Mouse (Mus musculus): ENCODE measurements around the gene Hoxc12. TPM values are rescaled to one million over a fixed set of nuclear protein-coding genes. Genes with fewer than 3 reads are reported as not detected.
A peak's percentile ranks its signal among the peaks of the same experiment; 100 is the strongest.

The Hoxc12 gene
- polyA plus RNA-seq, 1 experiment from 2014 or later, result not detected

GRCm38 (mm10) chr15:102931706-102932358 lies 4.7 kb upstream of the Hoxc12 start:
- H3K9ac ChIP-seq (replicated peaks; ENCODE audit: low read depth, low read length), result no peak overlapping the region
- H3K27ac ChIP-seq (ENCODE audit: low read length), result no peak overlapping the region
- H3K4me1 ChIP-seq (ENCODE audit: control insufficient read depth, insufficient read depth, low read length), result no peaks in the 10 kb centered on the region
- WGBS, result 2% methylated on average over 23 of the region's 23 CpGs
- H3K4me3 ChIP-seq (ENCODE audit: low read depth, low read length), result no peak overlapping the region
- peaks cover 100% of the 10 kb centered on the region for H3K27me3 ChIP-seq (ENCODE audit: control insufficient read depth, insufficient read depth, low read length)
- no peaks in the 10 kb centered on the region for H3K9me3 ChIP-seq (ENCODE audit: control insufficient read depth, low read depth, low read length)
- H3K36me3 ChIP-seq (ENCODE audit: control insufficient read depth, insufficient read depth, low read length), result no peaks in the 10 kb centered on the region
- H3K4me2 ChIP-seq (replicated peaks; ENCODE audit: low read depth, low read length), result no peak overlapping the region
- ATAC-seq (ENCODE audit: insufficient number of reproducible peaks, insufficient read depth, low FRiP score, low read depth), result no peak

- WGBS, result 2% methylated on average over 12 of the region's 12 CpGs
- Histone ChIP-seq H3K9me3 (ENCODE audit: control insufficient read depth, low read depth, low read length) (no peaks in the 10 kb centered on the region), H3K36me3 (ENCODE audit: control insufficient read depth, insufficient read depth, low read length) (no peaks in the 10 kb centered on the region), H3K9ac (replicated peaks; ENCODE audit: low read depth, low read length) (no peak overlapping the region), H3K4me1 (ENCODE audit: control insufficient read depth, insufficient read depth, low read length) (no peaks in the 10 kb centered on the region), H3K27me3 (ENCODE audit: control insufficient read depth, insufficient read depth, low read length) (peaks cover 96% of the 10 kb centered on the region), H3K4me2 (replicated peaks; ENCODE audit: low read depth, low read length) (no peak overlapping the region), H3K27ac (ENCODE audit: low read length) (no peak overlapping the region), H3K4me3 (ENCODE audit: low read depth, low read length) (no peak overlapping the region)
- no peak for ATAC-seq (ENCODE audit: insufficient number of reproducible peaks, insufficient read depth, low FRiP score, low read depth)
Measured at GRCm38 (mm10) chr15:102934438-102934837, 2.1 kb upstream of the Hoxc12 start.

GRCm38 (mm10) chr15:102934897-102935296 lies 1.7 kb upstream of the Hoxc12 start:
- no peak overlapping the region for H3K4me3 ChIP-seq (ENCODE audit: low read depth, low read length)

GRCm38 (mm10) chr15:102937036-102937666 lies 594 bp downstream of the Hoxc12 start:
- no peaks in the 10 kb centered on the region for H3K4me1 ChIP-seq (ENCODE audit: control insufficient read depth, insufficient read depth, low read length)
- no peak overlapping the region for H3K9ac ChIP-seq (replicated peaks; ENCODE audit: low read depth, low read length)
- H3K27ac ChIP-seq (ENCODE audit: low read length), result no peak overlapping the region
- H3K4me3 ChIP-seq (ENCODE audit: low read depth, low read length), result no peak overlapping the region
- no peaks in the 10 kb centered on the region for H3K9me3 ChIP-seq (ENCODE audit: control insufficient read depth, low read depth, low read length)
- ATAC-seq (ENCODE audit: insufficient number of reproducible peaks, insufficient read depth, low FRiP score, low read depth), result no peak
- H3K36me3 ChIP-seq (ENCODE audit: control insufficient read depth, insufficient read depth, low read length), result no peaks in the 10 kb centered on the region
- H3K4me2 ChIP-seq (replicated peaks; ENCODE audit: low read depth, low read length), result no peak overlapping the region
- WGBS, result 2% methylated on average over 50 of the region's 50 CpGs
- H3K27me3 ChIP-seq (ENCODE audit: control insufficient read depth, insufficient read depth, low read length), result peaks cover 96% of the 10 kb centered on the region

More at GRCm38 (mm10) chr15:102934897-102935296, 1.7 kb upstream of the Hoxc12 start:
- Histone ChIP-seq H3K9ac (replicated peaks; ENCODE audit: low read depth, low read length) (no peak overlapping the region), H3K4me2 (replicated peaks; ENCODE audit: low read depth, low read length) (no peak overlapping the region), H3K9me3 (ENCODE audit: control insufficient read depth, low read depth, low read length) (no peaks in the 10 kb centered on the region), H3K27ac (ENCODE audit: low read length) (no peak overlapping the region), H3K27me3 (ENCODE audit: control insufficient read depth, insufficient read depth, low read length) (peaks cover 96% of the 10 kb centered on the region), H3K36me3 (ENCODE audit: control insufficient read depth, insufficient read depth, low read length) (no peaks in the 10 kb centered on the region), H3K4me1 (ENCODE audit: control insufficient read depth, insufficient read depth, low read length) (no peaks in the 10 kb centered on the region)
- ATAC-seq (ENCODE audit: insufficient number of reproducible peaks, insufficient read depth, low FRiP score, low read depth), result no peak
- under 1% methylated on average over 27 of the region's 27 CpGs for WGBS

GRCm38 (mm10) chr15:102939256-102940155 lies 2.9 kb downstream of the Hoxc12 start:
- no peak overlapping the region for H3K4me2 ChIP-seq (replicated peaks; ENCODE audit: low read depth, low read length)
- no peak for ATAC-seq (ENCODE audit: insufficient number of reproducible peaks, insufficient read depth, low FRiP score, low read depth)
- 3% methylated on average over 34 of the region's 34 CpGs for WGBS

GRCm38 (mm10) chr15:102942739-102943467 lies 6.3 kb downstream of the Hoxc12 start:
- 0 out of 2 replicates have a peak overlapping the region, but pooled peaks have one; percentile 17 for H3K4me2 ChIP-seq (replicated peaks; ENCODE audit: low read depth, low read length)
- no peaks in the 10 kb centered on the region for H3K9me3 ChIP-seq (ENCODE audit: control insufficient read depth, low read depth, low read length)
- WGBS, result under 1% methylated on average over 46 of the region's 53 CpGs
- H3K4me1 ChIP-seq (ENCODE audit: control insufficient read depth, insufficient read depth, low read length), result no peaks in the 10 kb centered on the region
- no peaks in the 10 kb centered on the region for H3K36me3 ChIP-seq (ENCODE audit: control insufficient read depth, insufficient read depth, low read length)
- peaks cover 82% of the 10 kb centered on the region for H3K27me3 ChIP-seq (ENCODE audit: control insufficient read depth, insufficient read depth, low read length)
- no peak for ATAC-seq (ENCODE audit: insufficient number of reproducible peaks, insufficient read depth, low FRiP score, low read depth)
- no peak overlapping the region for H3K9ac ChIP-seq (replicated peaks; ENCODE audit: low read depth, low read length)
- no peak overlapping the region; the same call in 1 of the 2 replicates for H3K4me3 ChIP-seq (ENCODE audit: low read depth, low read length)
- no peak overlapping the region for H3K27ac ChIP-seq (ENCODE audit: low read length)

More at GRCm38 (mm10) chr15:102939256-102940155, 2.9 kb downstream of the Hoxc12 start:
- Histone ChIP-seq H3K27me3 (ENCODE audit: control insufficient read depth, insufficient read depth, low read length) (peaks cover 87% of the 10 kb centered on the region), H3K4me3 (ENCODE audit: low read depth, low read length) (no peak overlapping the region), H3K9me3 (ENCODE audit: control insufficient read depth, low read depth, low read length) (no peaks in the 10 kb centered on the region), H3K4me1 (ENCODE audit: control insufficient read depth, insufficient read depth, low read length) (no peaks in the 10 kb centered on the region), H3K36me3 (ENCODE audit: control insufficient read depth, insufficient read depth, low read length) (no peaks in the 10 kb centered on the region), H3K27ac (ENCODE audit: low read length) (no peak overlapping the region), H3K9ac (replicated peaks; ENCODE audit: low read depth, low read length) (no peak overlapping the region)

GRCm38 (mm10) chr15:102943468-102943813 lies 6.9 kb downstream of the Hoxc12 start:
- Histone ChIP-seq H3K4me1 (ENCODE audit: control insufficient read depth, insufficient read depth, low read length) (no peaks in the 10 kb centered on the region), H3K4me2 (replicated peaks; ENCODE audit: low read depth, low read length) (no peak overlapping the region), H3K27me3 (ENCODE audit: control insufficient read depth, insufficient read depth, low read length) (peaks cover 83% of the 10 kb centered on the region), H3K27ac (ENCODE audit: low read length) (no peak overlapping the region), H3K9me3 (ENCODE audit: control insufficient read depth, low read depth, low read length) (no peaks in the 10 kb centered on the region), H3K9ac (replicated peaks; ENCODE audit: low read depth, low read length) (no peak overlapping the region), H3K4me3 (ENCODE audit: low read depth, low read length) (no peak overlapping the region), H3K36me3 (ENCODE audit: control insufficient read depth, insufficient read depth, low read length) (no peaks in the 10 kb centered on the region)
- 5% methylated on average over 5 of the region's 5 CpGs for WGBS
- ATAC-seq (ENCODE audit: insufficient number of reproducible peaks, insufficient read depth, low FRiP score, low read depth), result no peak
